Mouse (Mus musculus): Measurements from ENCODE around the gene Ankmy1. TPM values are rescaled to one million over a fixed set of nuclear protein-coding genes. Genes with fewer than 3 reads are reported as not detected.

Ankmy1 gene
- polyA plus RNA-seq, 1 experiment from 2014 or later, result 0.67 TPM

DNA sequence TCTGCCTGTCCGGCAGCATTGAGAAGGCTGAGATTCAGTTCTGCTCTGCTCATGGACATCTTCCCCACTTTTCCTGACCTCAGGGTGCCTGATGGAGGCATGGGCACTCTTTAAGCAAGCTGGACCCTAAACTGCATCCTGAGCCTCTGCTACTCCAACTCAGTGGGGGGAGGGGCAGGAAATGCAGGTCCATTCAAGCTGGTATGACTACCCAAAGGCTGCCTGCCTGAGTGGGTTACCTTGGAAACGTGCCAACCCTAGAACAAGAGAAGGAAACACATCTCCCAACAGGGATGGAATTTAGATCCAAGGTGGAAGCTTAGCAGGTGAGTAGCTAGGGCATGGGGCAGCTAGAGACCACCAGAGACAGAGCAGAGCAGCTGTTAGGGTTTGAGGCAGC lies 36.5 kb downstream of the Ankmy1 start:
- WGBS, result 59% methylated on average over 2 of the region's 2 CpGs
- no peak for ATAC-seq (replicated peaks; ENCODE audit: extremely low read depth, insufficient read depth, low FRiP score)
- no peak overlapping the region for H3K27ac ChIP-seq (ENCODE audit: low read length)

DNA sequence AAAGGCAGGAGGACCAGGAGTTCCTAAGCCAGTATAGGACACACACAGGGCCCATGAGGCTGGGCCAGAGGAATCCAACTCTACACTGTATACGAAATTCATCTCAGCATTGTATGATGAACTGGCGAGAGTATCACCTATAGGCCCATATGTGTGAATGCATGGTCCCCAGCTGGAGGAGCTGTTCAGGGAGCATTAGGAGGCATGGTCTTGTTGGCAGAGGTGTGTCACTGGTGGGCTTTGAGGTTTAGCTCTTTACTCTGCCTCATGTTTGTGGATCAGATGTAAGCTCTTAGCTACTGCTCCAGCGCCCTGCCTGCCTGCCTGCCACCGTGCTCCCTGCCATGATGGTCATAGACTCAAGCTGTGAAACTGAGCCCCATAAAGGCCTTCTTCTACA lies 39.4 kb downstream of the Ankmy1 start:
- Histone ChIP-seq H3K27ac (ENCODE audit: low read length) (no peak overlapping the region), H3K4me2 (ENCODE audit: low read depth, low read length) (no peak overlapping the region), H3K4me3 (ENCODE audit: low read length) (no peak overlapping the region), H3K9ac (ENCODE audit: low read length) (no peak overlapping the region), H3K36me3 (ENCODE audit: control insufficient read depth, insufficient read depth) (peaks cover 2% of the 10 kb centered on the region; the same call in 1 of the 2 replicates), H3K27me3 (ENCODE audit: control insufficient read depth, insufficient read depth, low read length) (no peaks in the 10 kb centered on the region), H3K9me3 (replicated peaks; ENCODE audit: control insufficient read depth, low read length) (no peaks in the 10 kb centered on the region), H3K4me1 (ENCODE audit: control insufficient read depth, insufficient read depth, low read length) (no peaks in the 10 kb centered on the region)
- no peak for ATAC-seq (replicated peaks; ENCODE audit: extremely low read depth, insufficient read depth, low FRiP score)
- 85% methylated on average over 4 of the region's 4 CpGs for WGBS

More for the DNA sequence above, 36.5 kb downstream of the Ankmy1 start:
- H3K9me3 ChIP-seq (replicated peaks; ENCODE audit: control insufficient read depth, low read length), result no peaks in the 10 kb centered on the region
- H3K27me3 ChIP-seq (ENCODE audit: control insufficient read depth, insufficient read depth, low read length), result no peaks in the 10 kb centered on the region
- no peak overlapping the region for H3K4me3 ChIP-seq (ENCODE audit: low read length)
- H3K9ac ChIP-seq (ENCODE audit: low read length), result no peak overlapping the region
- no peaks in the 10 kb centered on the region for H3K4me1 ChIP-seq (ENCODE audit: control insufficient read depth, insufficient read depth, low read length)
- no peak overlapping the region for H3K4me2 ChIP-seq (ENCODE audit: low read depth, low read length)
- H3K36me3 ChIP-seq (ENCODE audit: control insufficient read depth, insufficient read depth), result no peaks in the 10 kb centered on the region

DNA sequence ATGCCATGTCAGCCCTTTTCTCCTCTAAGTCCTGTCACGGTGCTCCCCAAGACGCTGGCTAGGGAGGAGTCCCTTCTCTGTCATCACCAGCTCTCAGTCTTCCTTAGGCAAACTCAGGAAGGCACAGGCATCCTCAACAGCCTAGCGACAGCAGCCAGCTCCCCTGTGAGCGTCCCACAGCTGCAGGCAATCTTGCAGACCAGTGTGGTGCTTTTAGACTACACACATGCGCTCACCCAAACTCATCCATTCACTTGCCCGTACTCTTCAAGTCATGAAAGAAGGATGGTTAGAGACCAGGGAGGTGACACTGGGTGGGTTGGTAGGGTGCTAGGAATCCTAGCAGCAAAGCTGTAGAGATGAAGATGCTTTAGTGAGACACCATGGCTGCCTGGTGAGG lies 41.2 kb downstream of the Ankmy1 start:
- Histone ChIP-seq H3K4me3 (ENCODE audit: low read length) (no peak overlapping the region), H3K9ac (ENCODE audit: low read length) (no peak overlapping the region), H3K27me3 (ENCODE audit: control insufficient read depth, insufficient read depth, low read length) (no peaks in the 10 kb centered on the region), H3K27ac (ENCODE audit: low read length) (no peak overlapping the region), H3K4me2 (ENCODE audit: low read depth, low read length) (no peak overlapping the region), H3K4me1 (ENCODE audit: control insufficient read depth, insufficient read depth, low read length) (no peaks in the 10 kb centered on the region), H3K36me3 (ENCODE audit: control insufficient read depth, insufficient read depth) (peaks cover 11% of the 10 kb centered on the region; the same call in 1 of the 2 replicates), H3K9me3 (replicated peaks; ENCODE audit: control insufficient read depth, low read length) (no peaks in the 10 kb centered on the region)
- ATAC-seq (replicated peaks; ENCODE audit: extremely low read depth, insufficient read depth, low FRiP score), result no peak
- WGBS, result 72% methylated on average over 6 of the region's 6 CpGs

DNA sequence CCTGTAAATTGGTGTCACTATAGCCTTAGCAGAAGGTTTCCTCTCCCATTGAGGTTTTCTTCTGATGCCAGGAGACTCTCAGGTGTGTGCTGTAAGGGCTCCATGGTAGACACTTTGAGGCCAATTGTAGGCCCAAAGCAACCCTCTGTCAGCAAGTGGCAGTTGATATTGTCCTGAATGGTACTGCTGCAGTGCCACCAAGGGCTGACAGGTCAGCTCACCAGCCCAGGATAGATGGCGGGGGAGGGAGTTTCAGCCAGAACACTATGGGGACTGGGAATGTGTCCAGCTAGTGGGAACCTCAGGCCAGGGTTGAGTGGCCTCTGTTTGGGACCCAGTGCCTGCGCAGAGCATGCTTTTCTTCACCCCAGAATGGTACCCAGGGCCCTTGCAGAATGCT lies 50.3 kb downstream of the Ankmy1 start:
- Histone ChIP-seq H3K27me3 (ENCODE audit: control insufficient read depth, insufficient read depth, low read length) (no peaks in the 10 kb centered on the region), H3K4me3 (ENCODE audit: low read length) (no peak overlapping the region), H3K36me3 (ENCODE audit: control insufficient read depth, insufficient read depth) (peaks cover 11% of the 10 kb centered on the region; the same call in 1 of the 2 replicates), H3K4me1 (ENCODE audit: control insufficient read depth, insufficient read depth, low read length) (peaks cover 34% of the 10 kb centered on the region), H3K9me3 (replicated peaks; ENCODE audit: control insufficient read depth, low read length) (no peaks in the 10 kb centered on the region), H3K9ac (ENCODE audit: low read length) (no peak overlapping the region), H3K27ac (ENCODE audit: low read length) (peak overlapping the region; percentile 49), H3K4me2 (ENCODE audit: low read depth, low read length) (no peak overlapping the region)
- WGBS, result 60% methylated on average over 2 of the region's 2 CpGs
- ATAC-seq (replicated peaks; ENCODE audit: extremely low read depth, insufficient read depth, low FRiP score), result peak; percentile 37; the same call in 1 of the 2 replicates

DNA sequence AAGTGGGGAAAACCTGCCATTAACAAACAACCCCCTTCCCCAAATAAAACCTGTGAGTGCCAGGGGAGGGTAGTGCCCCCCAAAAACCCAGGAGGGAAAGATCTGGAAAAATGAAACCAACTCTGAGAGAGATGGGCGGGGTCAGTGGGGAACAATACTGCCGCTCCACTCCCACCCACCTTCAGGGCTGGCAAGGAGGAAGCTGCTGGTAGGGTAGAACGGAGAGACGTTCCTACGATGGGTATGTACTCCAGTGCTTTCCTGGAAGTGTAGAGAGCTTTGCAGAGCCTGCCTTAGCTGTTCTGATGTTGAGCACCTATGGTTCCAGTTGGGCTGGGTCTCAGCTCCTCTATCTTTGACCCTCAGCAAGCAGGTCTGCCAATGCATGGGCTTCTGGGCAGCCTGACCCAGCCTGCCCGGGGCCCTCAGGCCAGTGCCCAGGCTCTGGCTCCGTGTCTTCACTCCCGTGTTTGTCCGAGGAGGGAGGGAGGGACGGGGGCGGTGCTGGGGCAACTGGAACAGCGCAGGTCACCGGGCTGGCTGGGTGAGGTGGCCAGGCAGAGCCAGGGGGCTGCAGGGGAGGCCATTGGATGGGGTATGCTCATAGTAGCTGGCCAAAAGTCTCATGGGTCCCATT lies 52.6 kb downstream of the Ankmy1 start:
- Histone ChIP-seq H3K4me2 (ENCODE audit: low read depth, low read length) (0 out of 2 replicates have a peak overlapping the region, but pooled peaks have one; percentile 2), H3K9me3 (replicated peaks; ENCODE audit: control insufficient read depth, low read length) (no peaks in the 10 kb centered on the region), H3K27ac (ENCODE audit: low read length) (no peak overlapping the region), H3K4me1 (ENCODE audit: control insufficient read depth, insufficient read depth, low read length) (peaks cover 41% of the 10 kb centered on the region), H3K36me3 (ENCODE audit: control insufficient read depth, insufficient read depth) (peaks cover 2% of the 10 kb centered on the region; the same call in 1 of the 2 replicates), H3K9ac (ENCODE audit: low read length) (no peak overlapping the region), H3K4me3 (ENCODE audit: low read length) (no peak overlapping the region), H3K27me3 (ENCODE audit: control insufficient read depth, insufficient read depth, low read length) (no peaks in the 10 kb centered on the region)
- 67% methylated on average over 13 of the region's 13 CpGs for WGBS
- ATAC-seq (replicated peaks; ENCODE audit: extremely low read depth, insufficient read depth, low FRiP score), result no peak

DNA sequence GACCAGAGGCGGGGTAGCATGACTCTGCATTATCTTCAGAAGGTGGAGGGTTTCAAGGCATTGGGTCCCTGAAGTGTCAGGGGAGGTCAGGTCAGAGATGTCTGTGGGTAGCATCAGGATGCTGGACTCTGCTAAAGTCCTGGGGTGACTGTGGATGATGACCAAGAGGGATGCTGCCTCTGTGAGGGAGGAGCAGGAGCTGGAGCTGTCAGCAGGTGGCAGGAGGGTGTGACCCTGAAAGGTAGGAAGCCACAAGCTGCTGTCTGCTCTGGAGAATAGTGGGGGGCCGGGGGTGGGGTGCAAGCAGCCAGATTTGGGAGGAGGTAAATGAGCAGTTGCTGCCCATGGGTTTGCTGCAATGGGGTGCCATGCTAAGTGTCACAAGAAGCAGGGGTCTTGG lies 53.2 kb downstream of the Ankmy1 start:
- ATAC-seq (replicated peaks; ENCODE audit: extremely low read depth, insufficient read depth, low FRiP score), result no peak
- Histone ChIP-seq H3K9me3 (replicated peaks; ENCODE audit: control insufficient read depth, low read length) (no peaks in the 10 kb centered on the region), H3K27me3 (ENCODE audit: control insufficient read depth, insufficient read depth, low read length) (no peaks in the 10 kb centered on the region), H3K27ac (ENCODE audit: low read length) (no peak overlapping the region), H3K4me3 (ENCODE audit: low read length) (no peak overlapping the region), H3K36me3 (ENCODE audit: control insufficient read depth, insufficient read depth) (no peaks in the 10 kb centered on the region), H3K9ac (ENCODE audit: low read length) (no peak overlapping the region), H3K4me2 (ENCODE audit: low read depth, low read length) (no peak overlapping the region), H3K4me1 (ENCODE audit: control insufficient read depth, insufficient read depth, low read length) (peaks cover 41% of the 10 kb centered on the region)
- 60% methylated on average over 2 of the region's 2 CpGs for WGBS

DNA sequence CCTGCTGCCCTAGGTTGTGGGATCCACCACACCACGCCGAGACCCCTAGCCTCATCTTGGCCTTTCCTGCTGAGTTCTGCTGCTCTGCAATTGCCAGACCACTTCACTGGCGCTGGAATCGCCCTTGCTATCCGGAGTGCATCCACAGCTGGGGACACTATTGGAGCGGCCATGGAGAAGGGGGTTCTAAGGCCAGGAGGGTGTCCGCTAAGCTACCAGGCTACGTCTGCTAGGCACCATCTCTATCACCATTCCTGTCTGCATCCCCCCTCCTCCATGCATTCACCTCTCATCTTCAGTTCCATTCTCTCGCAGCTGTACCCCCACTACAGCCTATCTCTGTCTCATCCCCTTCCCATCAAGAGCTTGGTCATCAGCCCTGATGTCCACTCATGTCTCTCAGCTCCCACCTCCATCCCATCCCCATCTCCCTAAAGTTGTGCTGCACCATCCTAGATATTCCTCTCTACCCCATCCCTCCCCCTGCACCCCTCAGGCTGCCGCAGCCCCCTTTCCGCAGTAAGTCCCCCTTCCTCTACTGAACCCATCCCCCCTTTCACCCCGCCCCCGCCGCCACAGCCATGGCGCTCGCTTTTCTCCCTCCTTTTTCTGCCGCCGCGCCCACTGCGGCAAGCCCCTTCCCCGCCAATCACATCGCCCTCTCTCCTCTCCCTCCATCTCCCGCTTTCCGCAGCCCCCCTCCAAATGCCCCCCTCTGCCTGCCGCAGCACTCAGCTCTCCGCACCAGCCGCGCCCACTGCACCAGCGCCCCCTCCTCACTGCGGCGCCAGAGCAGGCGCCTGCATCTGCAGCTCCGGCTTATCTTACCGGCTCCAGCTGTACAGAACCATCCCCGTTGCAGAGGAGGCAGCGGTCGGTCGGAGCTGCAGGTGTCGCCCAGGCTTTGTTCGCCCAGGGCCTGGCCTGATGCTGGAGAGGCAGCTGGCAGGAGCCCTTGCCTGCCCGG lies 54.5 kb downstream of the Ankmy1 start:
- Histone ChIP-seq H3K4me3 (ENCODE audit: low read length) (peak overlapping the region; percentile 33), H3K27me3 (ENCODE audit: control insufficient read depth, insufficient read depth, low read length) (no peaks in the 10 kb centered on the region), H3K4me1 (ENCODE audit: control insufficient read depth, insufficient read depth, low read length) (peaks cover 41% of the 10 kb centered on the region), H3K9ac (ENCODE audit: low read length) (peak overlapping the region; percentile 58), H3K4me2 (ENCODE audit: low read depth, low read length) (peak overlapping the region; percentile 53), H3K36me3 (ENCODE audit: control insufficient read depth, insufficient read depth) (no peaks in the 10 kb centered on the region), H3K9me3 (replicated peaks; ENCODE audit: control insufficient read depth, low read length) (no peaks in the 10 kb centered on the region), H3K27ac (ENCODE audit: low read length) (no peak overlapping the region)
- WGBS, result 12% methylated on average over 41 of the region's 41 CpGs
- no peak for ATAC-seq (replicated peaks; ENCODE audit: extremely low read depth, insufficient read depth, low FRiP score)

DNA sequence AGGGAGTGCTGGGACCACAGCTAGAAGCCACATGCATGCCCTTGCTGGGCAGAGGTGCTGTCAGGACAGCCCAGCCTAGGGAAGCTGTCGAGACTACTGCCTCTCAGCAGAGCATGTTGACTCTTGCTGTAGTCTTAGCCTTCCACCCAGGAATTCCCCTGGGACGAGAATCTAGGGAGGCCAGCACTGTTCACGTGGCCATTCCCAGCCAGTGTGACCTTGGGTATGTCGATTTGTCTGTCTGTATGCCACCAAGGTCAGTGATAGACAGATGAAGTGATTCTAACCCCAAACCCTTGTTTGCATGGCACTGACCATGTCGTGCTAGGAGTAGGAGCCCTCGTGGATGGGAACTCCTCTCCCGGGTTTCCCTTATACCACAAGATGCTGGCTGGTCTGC lies 56.8 kb downstream of the Ankmy1 start:
- H3K9ac ChIP-seq (ENCODE audit: low read length), result no peak overlapping the region
- no peak for ATAC-seq (replicated peaks; ENCODE audit: extremely low read depth, insufficient read depth, low FRiP score)
- no peak overlapping the region for H3K4me3 ChIP-seq (ENCODE audit: low read length)

DNA sequence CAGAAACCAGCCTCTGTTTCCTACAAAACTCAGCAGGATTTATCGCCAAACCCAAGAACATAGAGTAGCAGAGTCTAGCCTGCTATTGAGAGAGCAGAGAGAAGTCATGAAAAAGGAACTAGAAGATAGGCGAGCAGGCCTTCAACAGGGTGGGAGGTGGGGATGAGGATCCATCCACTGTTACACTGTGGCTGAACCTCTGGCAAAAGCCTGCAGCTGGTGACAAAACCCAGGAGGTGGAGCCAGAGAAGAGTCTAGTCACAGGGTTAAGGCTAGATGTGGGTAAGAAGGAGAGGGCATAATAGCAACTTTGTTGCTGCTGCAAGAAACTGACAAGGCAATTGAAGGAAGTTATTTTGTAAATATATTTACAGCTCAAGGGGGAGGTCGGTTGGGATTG lies 61.3 kb downstream of the Ankmy1 start:
- H3K4me3 ChIP-seq (ENCODE audit: low read length), result no peak overlapping the region
- H3K27ac ChIP-seq (ENCODE audit: low read length), result no peak overlapping the region
- no peak overlapping the region for H3K9ac ChIP-seq (ENCODE audit: low read length)
- no peaks in the 10 kb centered on the region for H3K36me3 ChIP-seq (ENCODE audit: control insufficient read depth, insufficient read depth)
- 60% methylated on average over 3 of the region's 3 CpGs for WGBS
- H3K27me3 ChIP-seq (ENCODE audit: control insufficient read depth, insufficient read depth, low read length), result no peaks in the 10 kb centered on the region
- no peaks in the 10 kb centered on the region for H3K9me3 ChIP-seq (replicated peaks; ENCODE audit: control insufficient read depth, low read length)
- H3K4me1 ChIP-seq (ENCODE audit: control insufficient read depth, insufficient read depth, low read length), result peaks cover 17% of the 10 kb centered on the region
- ATAC-seq (replicated peaks; ENCODE audit: extremely low read depth, insufficient read depth, low FRiP score), result no peak
- H3K4me2 ChIP-seq (ENCODE audit: low read depth, low read length), result no peak overlapping the region

More for the DNA sequence above, 56.8 kb downstream of the Ankmy1 start:
- 56% methylated on average over 7 of the region's 7 CpGs for WGBS
- Histone ChIP-seq H3K9me3 (replicated peaks; ENCODE audit: control insufficient read depth, low read length) (no peaks in the 10 kb centered on the region), H3K4me2 (ENCODE audit: low read depth, low read length) (no peak overlapping the region), H3K36me3 (ENCODE audit: control insufficient read depth, insufficient read depth) (no peaks in the 10 kb centered on the region), H3K27me3 (ENCODE audit: control insufficient read depth, insufficient read depth, low read length) (no peaks in the 10 kb centered on the region), H3K4me1 (ENCODE audit: control insufficient read depth, insufficient read depth, low read length) (peaks cover 30% of the 10 kb centered on the region), H3K27ac (ENCODE audit: low read length) (no peak overlapping the region)

Data from heart, embryonic 16.5 days (tissue).